Mouse (Mus musculus) embryonic fibroblast, embryonic 13.5 days (primary cell): ENCODE data around the gene Pnpla3.

ENCODE experiments used
- CTCF ChIP-seq: IDR thresholded peaks from 2 replicates; pipeline ENCODE4 v1.5.1; 2011; ENCODE audit warnings: mild to moderate bottlenecking, control low read depth, low read length, moderate library complexity, borderline replicate concordance; ENCODE audit not compliant: insufficient read depth
- POLR2A ChIP-seq: IDR thresholded peaks from 2 replicates; pipeline ENCODE4 v1.6.1; 2011; ENCODE audit warnings: low read depth, mild to moderate bottlenecking, control low read depth, low read length, moderate library complexity

DNA sequence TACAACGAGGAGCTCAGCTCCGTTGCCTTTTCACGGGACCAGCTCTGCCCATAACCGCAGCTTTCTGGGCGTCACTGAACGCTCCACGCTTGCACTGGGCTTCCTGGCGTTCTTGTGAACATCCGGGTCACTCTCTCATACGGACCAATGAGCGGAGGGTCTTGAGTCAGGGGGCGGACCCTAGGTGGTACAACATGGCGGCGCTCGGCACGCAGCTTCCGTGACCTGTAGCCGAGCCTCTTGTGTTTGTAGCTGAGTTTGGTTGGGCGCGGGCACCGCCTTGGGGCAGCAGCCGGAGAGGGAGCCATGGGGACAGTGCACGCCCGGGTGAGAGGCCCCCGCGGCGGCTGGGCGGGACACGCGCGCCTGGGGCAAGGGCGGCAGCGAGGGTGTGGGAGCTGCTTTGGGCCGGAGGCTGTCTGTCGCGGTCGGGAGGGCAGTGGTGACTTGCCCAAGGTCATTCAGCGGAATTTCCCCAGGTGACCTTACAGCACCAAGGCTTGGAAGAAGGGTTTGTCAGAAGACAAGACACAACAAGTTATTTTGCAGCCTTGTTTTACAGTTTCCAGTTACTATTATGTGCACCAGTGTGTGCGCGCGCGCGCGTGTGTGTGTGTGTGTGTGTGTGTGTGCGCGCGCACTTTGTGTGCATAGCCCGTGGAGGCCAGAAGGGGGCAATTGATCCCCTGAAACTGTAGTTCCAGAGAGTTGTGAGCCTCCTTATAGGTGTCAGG lies 24.6 kb downstream of the Pnpla3 start, which contains the start of gene Samm50:
- TF ChIP-seq CTCF = no peak
- TF ChIP-seq POLR2A = peak; percentile 98
